Mouse (Mus musculus) c-Kit-positive CD71-positive TER-119-negative erythroid progenitor cells, embryonic 14.5 days (primary cell): ENCODE data around the gene Xdh.

Experiments
- DNase-seq: peaks from one replicate; pipeline ENCODE4 v3.0.0-alpha.2; 2013; ENCODE audit warnings: low read depth

Gene Xdh

GRCm38 (mm10) chr17:73950062-73950735 lies at the start of gene Xdh:
Gene Xdh (minus strand): TSS chr17:73950196.
- DNase-seq = no peak

DNA sequence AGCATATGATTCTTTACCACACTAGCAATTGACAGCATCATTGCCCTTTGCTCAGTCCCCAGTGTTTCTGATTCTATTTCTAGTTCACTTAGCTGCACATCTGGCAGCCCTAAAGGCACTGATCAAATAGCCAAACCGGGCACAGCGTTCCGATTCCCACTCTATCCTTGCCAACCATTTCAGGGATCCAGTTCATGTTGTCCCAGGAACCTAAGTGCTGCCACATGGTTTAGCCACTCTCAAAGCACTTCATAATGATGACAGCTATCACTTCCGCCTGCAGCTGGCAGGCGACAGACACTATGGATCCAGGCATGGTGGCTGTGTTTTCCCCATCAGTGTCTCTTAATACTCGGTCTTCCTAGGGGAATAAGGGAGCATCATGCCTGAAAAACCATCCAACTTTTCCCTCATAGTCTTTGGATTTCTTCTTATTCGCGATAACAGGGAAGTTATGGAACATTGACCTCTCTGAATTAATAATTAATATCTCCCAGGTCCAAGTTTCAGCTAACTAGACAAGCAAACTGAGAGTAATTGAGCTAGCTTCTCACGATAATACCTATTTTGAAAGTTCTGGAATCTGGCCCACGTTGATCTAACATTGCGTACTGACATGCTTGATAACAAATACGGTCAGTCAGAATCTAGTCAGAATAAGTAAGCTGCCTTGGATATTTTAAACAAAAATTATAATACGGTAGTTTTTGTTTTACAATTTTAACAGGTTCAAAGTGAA lies 46.1 kb upstream of the Xdh start:
- DNase-seq = no peak

- DNase-seq = no peak
These were observed 41.3 kb upstream of the Xdh start for GRCm38 (mm10) chr17:73991264-73991663.

DNA sequence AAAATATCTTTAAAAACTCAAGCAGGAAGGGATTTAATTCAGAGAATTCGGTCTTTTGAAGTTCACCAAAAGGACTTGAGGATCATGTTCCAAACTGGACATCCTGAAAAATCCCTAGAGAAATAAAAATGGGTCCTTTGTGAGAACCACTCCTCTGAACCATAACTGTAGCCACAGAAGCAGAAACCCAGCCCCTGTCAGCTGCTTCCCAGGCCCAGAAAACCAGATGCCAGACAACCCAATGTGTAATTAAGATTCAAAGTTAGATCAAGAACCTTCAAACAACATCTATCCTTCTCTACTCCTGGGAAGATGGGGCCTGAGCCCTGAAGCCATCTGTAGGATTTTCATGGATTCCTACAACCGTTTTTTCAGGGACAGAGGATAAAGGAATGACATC lies 36.6 kb upstream of the Xdh start:
- DNase-seq = no peak

DNA sequence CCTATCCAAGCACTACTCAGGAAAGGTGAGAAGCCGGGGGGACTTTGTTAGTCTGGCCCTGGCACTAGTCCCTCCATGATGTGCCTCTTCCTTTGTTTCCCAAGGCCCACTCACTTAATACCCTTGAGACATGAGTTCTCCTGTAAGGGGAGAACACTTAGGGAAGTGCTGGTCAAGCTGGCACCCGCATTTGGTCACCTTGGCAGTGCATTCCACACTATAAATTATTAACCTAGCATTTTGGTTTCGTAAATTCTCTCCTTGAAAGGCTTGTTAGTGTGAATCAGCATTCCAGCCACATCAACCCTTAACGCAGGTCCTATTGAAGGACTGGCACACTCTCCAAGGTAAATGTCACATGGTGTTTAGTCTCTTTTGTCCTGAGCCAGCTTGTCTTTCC lies 35.9 kb upstream of the Xdh start:
- DNase-seq = no peak

DNA sequence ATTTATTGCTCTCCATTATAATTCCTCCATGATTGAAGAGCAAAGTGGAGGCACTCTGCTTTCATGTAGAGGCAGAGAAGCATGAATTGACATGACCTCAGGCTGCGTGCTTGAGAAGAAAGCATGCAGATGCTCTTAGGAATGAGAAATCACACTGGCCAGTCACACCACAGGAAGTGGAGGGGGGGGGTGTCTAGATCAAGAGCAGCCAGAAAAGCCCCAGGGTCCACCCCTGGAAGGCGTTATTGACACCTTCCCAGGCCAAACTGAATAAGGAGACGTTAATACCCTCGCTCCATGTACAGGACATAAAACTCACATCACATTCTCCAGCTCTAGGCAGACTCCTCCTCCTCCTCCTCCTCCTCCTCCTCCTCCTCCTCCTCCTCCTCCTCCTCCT lies 34.5 kb upstream of the Xdh start:
- DNase-seq = no peak

- no peak for DNase-seq
These were observed 32.9 kb upstream of the Xdh start for GRCm38 (mm10) chr17:73982871-73983270.

DNA sequence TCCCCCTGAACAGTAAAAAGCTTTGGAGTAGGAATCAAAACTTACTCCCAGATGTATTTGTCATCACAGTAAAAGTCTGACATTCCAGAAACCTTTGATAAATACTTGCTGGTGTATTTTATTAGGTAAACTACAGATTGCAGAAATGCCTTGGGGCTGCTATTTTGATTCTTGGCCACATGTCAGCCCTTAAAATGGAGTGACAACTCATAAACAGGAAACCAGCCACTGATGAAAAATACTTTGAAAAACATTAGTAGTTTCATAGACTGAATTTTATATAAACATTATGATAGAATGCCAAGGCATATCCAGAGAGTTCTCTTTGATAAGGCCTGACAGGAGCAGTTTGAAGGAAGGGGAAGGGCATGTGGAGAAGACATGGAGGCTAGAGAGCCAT lies 26.1 kb upstream of the Xdh start:
- DNase-seq = no peak

DNA sequence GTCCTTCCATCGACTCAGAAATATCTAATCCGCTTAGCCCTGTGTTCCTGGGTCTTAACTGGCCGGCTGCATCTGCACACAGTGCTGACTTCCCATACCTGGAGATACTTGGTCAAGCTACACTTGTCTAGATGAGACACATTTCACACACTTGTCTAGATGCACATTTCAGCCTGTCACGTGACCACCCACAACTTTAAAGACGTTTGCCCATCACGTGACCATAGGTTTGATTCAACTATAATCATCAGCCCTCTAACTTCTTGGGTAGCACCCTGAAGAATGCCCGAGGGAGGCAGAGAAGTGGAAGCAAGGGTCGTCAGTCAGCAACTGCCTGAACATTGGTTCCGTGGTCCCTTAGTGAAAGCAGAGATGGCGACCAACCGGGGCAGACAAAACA lies 22.7 kb upstream of the Xdh start:
- DNase-seq = no peak

DNA sequence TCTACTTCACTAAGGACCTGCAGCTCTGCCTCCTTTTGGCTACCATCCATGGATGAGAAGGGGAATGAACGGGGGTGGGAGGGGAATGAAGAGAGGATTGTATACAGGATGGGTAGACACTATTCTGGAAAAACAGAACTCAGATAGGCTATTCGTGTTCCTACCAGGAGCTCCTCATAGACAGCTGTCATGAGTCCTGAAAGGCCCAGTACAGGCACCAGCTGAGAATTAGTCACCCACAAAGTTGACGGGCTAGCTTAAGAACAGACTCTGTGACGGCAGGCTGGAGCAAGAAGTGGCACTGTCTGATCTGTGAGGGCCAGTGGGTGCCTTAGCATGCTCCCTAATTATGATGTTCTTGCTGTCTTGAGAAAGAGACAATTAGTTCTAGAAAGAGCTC lies 21.3 kb upstream of the Xdh start:
- no peak for DNase-seq

- DNase-seq = no peak
These were observed 20.5 kb upstream of the Xdh start for GRCm38 (mm10) chr17:73970361-73971027.

DNA sequence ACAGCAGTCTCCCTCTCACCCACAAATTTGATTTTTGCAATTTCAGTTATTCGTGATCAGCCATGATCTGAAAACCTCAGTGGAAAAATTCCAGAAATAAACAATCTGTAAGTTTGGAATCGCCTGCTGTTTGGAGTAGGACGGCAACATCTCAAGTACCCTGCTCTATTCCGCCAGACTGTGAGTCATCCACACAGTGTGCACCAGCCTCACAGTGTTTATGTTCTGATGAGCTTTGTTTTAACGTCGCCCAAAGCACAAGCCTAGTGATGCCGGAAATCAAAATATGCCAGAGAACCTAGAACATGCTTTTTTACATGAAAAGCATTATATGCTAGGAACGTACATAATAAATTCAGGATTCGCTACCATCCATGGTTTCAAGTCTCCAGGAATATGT lies 14.9 kb upstream of the Xdh start:
- no peak for DNase-seq

- DNase-seq = no peak
These were observed 12.6 kb upstream of the Xdh start for GRCm38 (mm10) chr17:73962628-73963043.

DNA sequence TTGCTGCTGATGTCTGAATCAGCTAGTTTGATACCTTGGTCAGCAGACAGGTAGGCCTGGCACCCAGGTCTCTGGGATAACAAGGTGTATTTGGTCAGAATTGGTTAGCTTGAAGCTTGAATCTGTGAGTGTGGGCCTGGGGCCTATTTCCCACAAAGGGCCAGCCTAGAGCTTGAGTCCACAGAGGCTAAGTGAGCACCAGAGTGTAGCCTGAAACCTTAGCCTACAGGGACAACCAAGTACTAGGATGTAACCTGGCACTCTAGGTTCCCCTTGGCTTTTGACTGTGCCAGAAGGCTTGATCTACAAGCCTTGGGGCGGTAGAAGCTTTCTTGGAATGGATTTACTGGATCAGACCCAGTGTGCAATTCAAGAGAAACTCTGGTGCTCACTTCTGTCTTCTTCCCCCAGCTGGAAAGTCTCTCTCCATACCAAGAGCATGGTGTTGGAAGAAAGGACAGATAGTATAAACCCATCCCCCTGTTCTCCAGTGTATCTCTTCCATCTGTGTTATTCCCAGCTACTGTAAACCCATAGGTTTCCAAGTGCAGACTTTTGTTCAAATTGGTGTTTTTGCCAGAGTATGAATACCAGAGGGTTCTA lies 11.9 kb upstream of the Xdh start:
- no peak for DNase-seq

GRCm38 (mm10) chr17:73960745-73961144 lies 10.7 kb upstream of the Xdh start:
- no peak for DNase-seq

- no peak for DNase-seq
These were observed 2.1 kb upstream of the Xdh start for GRCm38 (mm10) chr17:73952103-73952521.

DNA sequence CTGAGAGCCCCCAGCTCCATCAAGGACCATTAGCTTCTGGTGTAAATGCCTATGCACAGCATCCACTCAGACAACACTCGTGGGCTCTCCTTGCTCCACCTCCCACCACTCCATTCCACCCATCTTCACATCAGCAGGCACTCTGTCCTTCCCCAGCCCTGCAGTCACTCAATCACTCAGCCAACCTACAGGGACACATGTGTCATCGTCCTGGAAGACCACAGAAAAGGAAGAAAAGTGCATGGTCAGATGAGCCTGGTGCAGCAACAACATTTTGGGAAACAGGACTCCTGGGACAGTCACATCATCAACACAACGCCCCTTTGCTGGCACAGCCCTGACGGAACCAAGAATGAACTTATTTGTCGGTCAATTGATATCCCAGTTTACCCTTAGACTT lies 974 bp upstream of the Xdh start:
- DNase-seq = no peak

GRCm38 (mm10) chr17:73949498-73949897 lies 498 bp downstream of the Xdh start:
- no peak for DNase-seq

- DNase-seq = no peak
These were observed 1.2 kb downstream of the Xdh start for GRCm38 (mm10) chr17:73948801-73949200.

GRCm38 (mm10) chr17:73948039-73948438 lies 2.0 kb downstream of the Xdh start:
- no peak for DNase-seq

DNA sequence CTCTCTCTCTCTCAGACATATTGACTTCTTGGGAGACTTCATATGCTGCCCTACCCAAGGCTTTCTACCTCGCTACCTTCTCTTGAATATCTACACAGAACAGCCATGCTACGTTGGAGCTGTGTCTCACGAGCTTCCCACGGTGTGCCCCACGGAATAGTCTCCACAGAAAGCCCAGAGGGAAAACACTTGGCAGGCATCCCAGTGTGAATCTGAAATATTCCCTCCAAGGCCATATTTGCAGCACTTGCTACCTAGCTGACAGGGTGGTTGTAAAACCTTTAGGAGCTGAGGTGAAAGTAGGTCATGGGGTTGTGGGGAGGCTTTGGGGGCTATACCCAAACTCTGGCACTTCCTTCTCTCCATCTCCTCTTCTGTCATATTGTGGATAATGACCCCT lies 3.1 kb downstream of the Xdh start:
- DNase-seq = no peak

GRCm38 (mm10) chr17:73944661-73945060 lies 5.3 kb downstream of the Xdh start:
- DNase-seq = no peak
